Mouse (Mus musculus) kidney, adult 9 months (tissue): ENCODE measurements around the gene Kif17.

Source experiments
- DNase-seq: peaks from one replicate; pipeline ENCODE4 v3.0.0; 2022

Kif17 gene

GRCm38 (mm10) chr4:138250088-138250960 is at the start of gene Kif17, which contains the start of gene Sh2d5:
TSS of gene Kif17 (plus strand) at chr4:138250435.
TSS of gene Sh2d5 (plus strand) at chr4:138250403.
- peak; percentile 51 for DNase-seq

DNA sequence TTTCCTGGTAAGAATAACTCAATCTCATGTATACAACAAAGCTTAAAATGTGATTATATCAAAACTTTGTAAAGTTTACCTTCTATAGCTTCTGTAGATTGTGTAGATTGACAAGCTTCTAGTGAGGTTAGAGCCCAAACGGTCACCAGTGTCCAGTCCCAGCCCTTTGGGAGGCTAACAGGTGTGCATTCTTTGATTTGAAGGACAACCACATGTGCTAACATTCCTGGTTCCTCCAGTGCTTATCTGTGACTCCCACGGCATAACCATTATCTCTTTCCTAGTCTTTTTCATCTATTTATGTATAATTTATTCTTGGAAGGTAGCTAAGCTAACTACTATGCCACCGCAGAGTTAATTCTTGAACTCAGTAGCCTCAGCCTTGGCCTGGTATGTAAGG is 49.5 kb upstream of the Kif17 start:
- no peak for DNase-seq

GRCm38 (mm10) chr4:138201696-138202095 is 48.5 kb upstream of the Kif17 start:
- DNase-seq: no peak

- no peak for DNase-seq
Observed at GRCm38 (mm10) chr4:138210116-138210515, 40.1 kb upstream of the Kif17 start.

GRCm38 (mm10) chr4:138213861-138214260 is 36.4 kb upstream of the Kif17 start:
- no peak for DNase-seq

- DNase-seq: no peak
Observed at GRCm38 (mm10) chr4:138215671-138216199, 34.5 kb upstream of the Kif17 start.

GRCm38 (mm10) chr4:138216200-138216890 is 33.9 kb upstream of the Kif17 start, which contains the start of gene Hp1bp3:
TSS of gene Hp1bp3 (plus strand) at chr4:138216296.
- peak; percentile 80 for DNase-seq

DNA sequence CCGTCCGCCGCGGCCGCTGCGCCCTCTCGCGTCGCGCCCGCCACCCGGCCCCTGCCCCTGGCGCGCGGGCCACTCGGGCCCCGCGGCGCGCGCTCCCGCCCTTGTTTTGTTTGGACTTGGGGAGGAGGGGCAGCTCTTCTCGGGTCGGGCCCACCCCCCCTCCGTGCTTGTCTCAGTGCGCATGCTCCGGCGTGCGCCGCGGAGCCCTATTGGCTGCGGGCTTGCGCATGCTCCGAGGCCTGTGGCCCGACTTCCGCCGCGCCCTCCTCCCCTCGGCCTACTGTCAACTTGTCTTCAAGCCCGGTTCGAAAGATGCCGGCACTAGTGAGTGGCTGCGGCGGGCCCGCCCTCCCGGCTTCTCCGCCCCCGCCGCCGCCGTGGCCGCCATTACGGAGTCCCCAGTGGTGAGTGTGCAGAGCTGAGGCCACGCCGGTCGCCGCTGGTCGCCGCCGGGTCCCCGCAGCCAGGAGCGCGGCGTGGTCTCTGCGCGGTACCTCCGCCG is 33.3 kb upstream of the Kif17 start:
- peak; percentile 99 for DNase-seq

- DNase-seq: peak; percentile 25
Observed at GRCm38 (mm10) chr4:138217441-138217840, 32.8 kb upstream of the Kif17 start.

DNA sequence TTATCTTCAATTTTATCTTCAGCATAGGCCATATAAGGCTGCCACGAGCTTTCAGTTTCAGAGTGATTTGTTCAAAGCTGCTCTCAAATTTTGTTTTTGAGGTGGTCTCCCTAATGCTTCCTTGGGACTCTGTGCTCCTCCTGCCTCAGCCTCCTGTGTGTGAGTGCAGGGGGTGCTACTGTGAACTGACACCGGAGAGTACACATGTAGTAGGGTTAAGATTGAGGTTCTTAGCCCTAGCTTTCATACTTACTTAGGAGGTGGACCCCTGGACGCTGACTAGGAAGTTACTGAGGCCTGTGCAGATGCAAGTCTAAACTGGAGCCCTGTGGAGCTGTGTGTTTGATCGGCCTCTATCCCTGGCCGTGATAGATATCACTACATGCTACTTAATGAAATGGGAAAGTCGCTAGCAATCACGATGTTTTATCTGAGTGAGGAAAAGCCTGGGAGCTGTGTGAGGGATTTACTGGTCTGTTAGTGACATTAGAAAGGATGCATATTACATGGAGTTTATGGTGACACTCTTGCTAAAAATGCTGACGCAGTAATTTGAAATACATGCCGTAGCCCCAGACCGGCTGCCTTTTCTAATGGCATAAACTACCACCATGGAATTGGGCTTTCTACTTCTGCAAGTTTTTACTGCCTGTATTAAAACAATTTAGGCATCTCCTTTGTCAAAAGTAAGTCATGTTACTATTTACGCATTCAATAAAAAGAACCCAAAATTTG is 32.1 kb upstream of the Kif17 start:
- peak; percentile 12 for DNase-seq

DNA sequence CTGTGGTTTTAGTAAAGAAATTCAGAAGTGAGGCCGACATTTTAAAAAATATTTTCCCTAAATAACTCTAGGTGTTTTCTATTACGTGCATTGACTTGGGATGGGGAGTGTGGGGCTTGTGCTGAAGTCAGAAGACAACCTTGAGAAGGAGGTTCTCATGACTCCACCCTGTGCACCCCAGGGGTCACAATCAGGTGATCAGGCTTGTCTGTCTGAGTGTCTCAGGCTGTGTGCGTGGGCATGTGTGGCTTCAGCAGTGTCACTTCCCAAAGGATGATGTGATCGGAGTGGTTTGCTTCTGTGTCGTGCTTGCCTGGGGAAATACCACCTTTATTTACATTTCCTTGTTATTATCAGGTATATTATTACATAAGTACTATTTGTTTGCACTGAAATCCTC is 30.9 kb upstream of the Kif17 start:
- DNase-seq: no peak

DNA sequence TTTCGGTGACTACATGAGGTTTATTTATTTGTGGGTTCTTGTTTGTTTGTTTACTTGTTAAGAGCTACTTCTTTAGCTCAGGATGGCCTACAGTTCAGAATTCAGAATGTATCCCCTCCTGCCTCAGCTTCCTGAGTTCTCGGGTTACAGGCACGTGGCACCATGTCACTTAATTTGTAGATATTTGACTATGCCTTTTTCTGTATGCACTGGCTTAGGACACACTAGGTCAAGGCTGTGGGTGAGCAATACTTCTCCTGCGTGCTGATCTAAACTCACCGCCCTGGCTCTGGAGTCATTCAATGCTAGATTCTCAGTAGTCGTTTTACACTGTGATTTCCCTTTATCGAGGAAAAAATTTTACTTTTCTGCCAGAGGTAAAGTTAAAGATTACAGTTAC is 29.5 kb upstream of the Kif17 start:
- no peak for DNase-seq

GRCm38 (mm10) chr4:138221406-138221805 is 28.8 kb upstream of the Kif17 start:
- DNase-seq: no peak

GRCm38 (mm10) chr4:138222396-138222795 is 27.8 kb upstream of the Kif17 start:
- no peak for DNase-seq

- DNase-seq: no peak
Observed at GRCm38 (mm10) chr4:138223623-138224022, 26.6 kb upstream of the Kif17 start.

GRCm38 (mm10) chr4:138246756-138247665 is 3.2 kb upstream of the Kif17 start:
- DNase-seq: no peak

DNA sequence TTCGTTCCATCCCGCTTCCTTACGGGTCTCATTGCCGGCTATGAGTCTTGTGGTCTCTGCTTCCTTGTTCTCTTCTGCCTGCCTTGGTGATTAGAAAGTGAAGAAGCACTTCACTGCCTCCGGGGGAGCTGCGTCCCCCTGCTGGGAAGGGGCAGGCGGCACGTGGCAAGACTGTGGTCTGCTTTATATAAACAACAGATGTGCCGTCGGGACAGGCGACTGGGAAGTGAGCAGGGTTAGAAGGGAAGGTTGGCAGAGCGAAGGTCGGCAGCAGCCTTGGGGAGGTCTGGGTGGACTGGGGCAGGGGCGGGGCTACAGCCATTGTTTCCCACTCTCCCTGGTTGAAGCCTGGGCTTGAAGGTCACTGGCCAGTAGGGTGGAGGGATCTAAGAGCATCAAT is 1.6 kb downstream of the Kif17 start:
- DNase-seq: peak; percentile 14

GRCm38 (mm10) chr4:138252231-138252630 is 2.0 kb downstream of the Kif17 start:
- DNase-seq: no peak

GRCm38 (mm10) chr4:138257116-138257687 is 7.0 kb downstream of the Kif17 start:
- DNase-seq: no peak

DNA sequence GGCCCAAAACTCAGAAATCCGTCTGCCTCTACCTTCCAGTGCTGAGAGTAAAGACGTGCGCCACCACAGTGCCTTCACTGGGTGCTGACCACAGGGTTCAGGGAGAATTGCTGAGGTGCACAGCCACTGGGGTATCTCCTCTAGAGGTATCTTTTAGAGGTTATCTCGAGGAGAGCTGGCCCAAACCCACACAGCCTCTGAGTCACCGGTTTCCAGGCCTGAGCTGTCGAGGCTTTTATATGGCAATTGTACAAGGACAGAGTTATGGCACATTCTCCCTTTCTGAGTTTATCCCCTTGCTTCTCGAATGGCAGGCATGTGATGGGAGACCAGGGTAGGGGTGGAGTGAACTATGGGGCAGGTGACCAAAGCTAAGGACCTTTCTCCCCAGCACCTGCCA is 8.4 kb downstream of the Kif17 start:
- DNase-seq: no peak

- DNase-seq: no peak
Observed at GRCm38 (mm10) chr4:138259482-138259881, 9.2 kb downstream of the Kif17 start.
